Mouse (Mus musculus) lung, postnatal 4 days (tissue): ENCODE results near the gene Tmem168.
A peak's percentile ranks its signal among the peaks of the same experiment; 100 is the strongest.

ENCODE experiments used
- DNase-seq, 2 experiments: peaks; one replicate each; pipeline ENCODE4 v3.0.0; 2021

The Tmem168 gene

GRCm38 (mm10) chr6:13607621-13608493 lies at the start of gene Tmem168:
TSS of gene Tmem168 (minus strand) at chr6:13608100.
- DNase-seq = peak; percentile 95 to 96

- no peak for DNase-seq
These were observed 46.2 kb upstream of the Tmem168 start for GRCm38 (mm10) chr6:13654081-13654480.

GRCm38 (mm10) chr6:13652284-13652683 lies 44.4 kb upstream of the Tmem168 start:
- no peak for DNase-seq

GRCm38 (mm10) chr6:13650854-13651253 lies 43.0 kb upstream of the Tmem168 start:
- DNase-seq = no peak

GRCm38 (mm10) chr6:13648305-13648704 lies 40.4 kb upstream of the Tmem168 start:
- DNase-seq = no peak

GRCm38 (mm10) chr6:13636582-13636989 lies 28.7 kb upstream of the Tmem168 start:
- no peak for DNase-seq

- DNase-seq = no peak
These were observed 24.7 kb upstream of the Tmem168 start for GRCm38 (mm10) chr6:13632571-13632970.

- DNase-seq = no peak
These were observed 22.7 kb upstream of the Tmem168 start for GRCm38 (mm10) chr6:13630607-13631006.

GRCm38 (mm10) chr6:13619618-13620017 lies 11.7 kb upstream of the Tmem168 start:
- no peak for DNase-seq

- no peak for DNase-seq
These were observed 9.2 kb upstream of the Tmem168 start for GRCm38 (mm10) chr6:13617110-13617509.

- DNase-seq = no peak
These were observed 6.7 kb upstream of the Tmem168 start for GRCm38 (mm10) chr6:13614568-13614967.

GRCm38 (mm10) chr6:13613671-13614070 lies 5.8 kb upstream of the Tmem168 start:
- no peak for DNase-seq

GRCm38 (mm10) chr6:13610869-13611268 lies 3.0 kb upstream of the Tmem168 start:
- no peak for DNase-seq

- no peak for DNase-seq
These were observed 1.6 kb upstream of the Tmem168 start for GRCm38 (mm10) chr6:13609353-13610140.

GRCm38 (mm10) chr6:13606921-13607620 lies 829 bp downstream of the Tmem168 start:
- no peak for DNase-seq

GRCm38 (mm10) chr6:13606394-13606793 lies 1.5 kb downstream of the Tmem168 start:
- DNase-seq = no peak

- DNase-seq = no peak
These were observed 4.8 kb downstream of the Tmem168 start for GRCm38 (mm10) chr6:13603134-13603533.

GRCm38 (mm10) chr6:13601587-13601986 lies 6.3 kb downstream of the Tmem168 start:
- DNase-seq = peak; percentile 42 to 62

- DNase-seq = no peak
These were observed 9.5 kb downstream of the Tmem168 start for GRCm38 (mm10) chr6:13598239-13598923.

- no peak for DNase-seq
These were observed 15.1 kb downstream of the Tmem168 start for GRCm38 (mm10) chr6:13592729-13593345.

GRCm38 (mm10) chr6:13586560-13586959 lies 21.3 kb downstream of the Tmem168 start:
- DNase-seq = no peak

GRCm38 (mm10) chr6:13586154-13586553 lies 21.7 kb downstream of the Tmem168 start:
- no peak for DNase-seq
